Mouse (Mus musculus) kidney, adult 11 months (tissue): ENCODE results near the gene Ankrd42.

ENCODE experiments used
- DNase-seq: peaks from one replicate; pipeline ENCODE4 v3.0.0; 2022

Gene Ankrd42

GRCm38 (mm10) chr7:92637021-92637625 lies at the start of gene Ankrd42:
Gene Ankrd42, minus strand, starts transcription at chr7:92637142.
- DNase-seq: peak; percentile 90

- no peak for DNase-seq
Measured at GRCm38 (mm10) chr7:92677346-92677745, 40.4 kb upstream of the Ankrd42 start.

GRCm38 (mm10) chr7:92675131-92675530 lies 38.2 kb upstream of the Ankrd42 start:
- no peak for DNase-seq

- peak; percentile 99 for DNase-seq
Measured at GRCm38 (mm10) chr7:92669507-92670471, 32.8 kb upstream of the Ankrd42 start, which contains the start of gene Pcf11. Gene Pcf11, minus strand, starts transcription at chr7:92669934.

GRCm38 (mm10) chr7:92668791-92669506 lies 32.0 kb upstream of the Ankrd42 start:
- peak; percentile 55 for DNase-seq

- DNase-seq: no peak
Measured at GRCm38 (mm10) chr7:92666274-92666820, 29.4 kb upstream of the Ankrd42 start.

GRCm38 (mm10) chr7:92658050-92658449 lies 21.1 kb upstream of the Ankrd42 start:
- DNase-seq: no peak

GRCm38 (mm10) chr7:92656386-92656785 lies 19.4 kb upstream of the Ankrd42 start:
- no peak for DNase-seq

DNA sequence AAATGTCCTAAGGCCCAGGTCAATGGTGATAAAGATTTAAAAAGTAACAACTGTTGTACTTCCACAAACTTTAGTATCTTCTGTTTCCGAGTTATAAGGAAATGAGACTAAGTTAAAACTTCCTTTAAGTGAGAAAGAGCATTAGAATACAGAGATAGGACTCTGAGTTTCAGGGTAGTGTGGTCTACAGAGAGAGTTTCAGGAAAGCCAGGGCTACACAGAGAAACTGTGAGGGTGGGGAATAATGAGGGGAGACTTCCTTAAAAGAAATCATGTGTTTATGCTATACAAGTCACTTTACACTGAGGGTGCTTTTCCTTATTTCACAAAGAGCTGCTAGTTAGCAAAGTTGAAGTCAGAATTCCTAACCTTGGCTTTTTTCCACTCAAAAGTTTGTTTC lies 16.4 kb upstream of the Ankrd42 start:
- DNase-seq: no peak

DNA sequence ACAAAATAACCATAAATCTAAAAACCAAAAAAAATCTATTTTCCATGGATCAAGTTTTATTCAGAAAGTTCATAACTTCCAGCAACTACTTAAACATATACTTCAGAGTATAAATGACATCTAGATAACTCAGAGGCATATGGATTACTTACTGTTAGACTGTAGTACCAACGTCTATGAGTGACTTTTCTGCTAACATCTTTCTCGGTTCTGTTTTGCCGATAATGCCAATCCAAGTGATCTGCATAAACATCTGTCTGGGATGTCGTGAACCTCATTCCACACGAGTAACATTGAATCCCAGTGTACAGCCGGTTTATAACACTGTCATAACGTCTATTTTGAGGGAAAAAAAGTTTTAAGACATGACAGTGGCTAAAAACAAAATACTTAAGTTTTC lies 10.8 kb upstream of the Ankrd42 start:
- DNase-seq: no peak

- DNase-seq: no peak
Measured at GRCm38 (mm10) chr7:92642358-92642757, 5.4 kb upstream of the Ankrd42 start.

- DNase-seq: no peak
Measured at GRCm38 (mm10) chr7:92638050-92638449, 1.1 kb upstream of the Ankrd42 start.

- no peak for DNase-seq
Measured at GRCm38 (mm10) chr7:92636295-92637011, 489 bp downstream of the Ankrd42 start.

DNA sequence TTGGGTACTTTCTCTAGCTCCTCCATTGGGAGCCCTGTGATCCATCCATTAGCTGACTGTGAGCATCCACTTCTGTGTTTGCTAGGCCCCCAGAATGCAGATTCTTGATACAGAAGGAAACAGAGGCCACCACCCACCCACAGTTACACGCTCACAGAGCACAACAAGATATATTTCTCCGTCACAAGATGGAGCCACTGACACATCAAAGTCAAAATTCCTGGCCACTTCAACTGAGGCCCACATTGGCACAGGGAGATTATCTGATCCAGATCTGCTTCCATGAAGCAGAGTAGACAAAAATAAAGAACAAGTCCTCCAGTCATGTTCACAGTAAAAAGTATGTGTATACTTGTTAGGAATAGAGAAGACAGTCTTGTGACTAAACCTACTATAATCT lies 6.8 kb downstream of the Ankrd42 start:
- DNase-seq: no peak

DNA sequence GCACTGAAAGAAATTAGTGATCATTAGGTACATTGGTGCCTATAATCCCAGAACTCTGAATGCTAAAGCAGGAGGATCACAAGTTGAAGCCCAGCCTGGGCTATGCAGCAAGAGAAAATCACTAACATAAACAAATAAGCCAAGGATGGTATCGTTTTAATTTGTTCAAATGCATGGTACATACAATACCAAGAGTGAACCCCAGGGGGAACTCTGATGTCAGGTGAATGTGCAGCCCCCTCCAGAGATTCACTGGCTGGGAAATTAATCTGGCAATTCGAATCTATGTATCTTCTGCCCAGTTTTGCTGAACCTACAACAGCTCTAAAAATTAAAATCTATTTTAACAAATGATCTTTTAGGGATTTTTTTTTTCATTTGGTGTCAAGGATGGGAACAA lies 12.5 kb downstream of the Ankrd42 start:
- no peak for DNase-seq

DNA sequence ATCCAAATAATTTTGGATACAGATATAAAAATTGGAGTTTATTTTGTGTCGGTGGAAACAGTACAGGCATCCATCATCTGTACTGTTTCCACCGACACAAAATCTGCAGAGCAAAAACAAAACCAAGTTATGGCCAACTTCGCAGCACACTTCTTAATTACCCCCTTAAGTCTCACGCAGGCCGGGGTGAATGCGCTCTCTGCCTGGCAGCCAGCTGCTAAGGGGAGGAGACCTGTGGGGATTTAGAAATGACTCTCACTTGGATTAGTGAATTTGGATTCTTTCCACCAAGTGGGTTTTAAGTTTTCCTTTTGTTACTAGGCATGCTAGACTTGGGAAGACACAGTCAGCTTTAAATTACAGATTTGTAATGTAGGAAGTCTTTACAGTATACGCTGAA lies 26.1 kb downstream of the Ankrd42 start:
- no peak for DNase-seq

- DNase-seq: no peak
Measured at GRCm38 (mm10) chr7:92604961-92605360, 32.0 kb downstream of the Ankrd42 start.

DNA sequence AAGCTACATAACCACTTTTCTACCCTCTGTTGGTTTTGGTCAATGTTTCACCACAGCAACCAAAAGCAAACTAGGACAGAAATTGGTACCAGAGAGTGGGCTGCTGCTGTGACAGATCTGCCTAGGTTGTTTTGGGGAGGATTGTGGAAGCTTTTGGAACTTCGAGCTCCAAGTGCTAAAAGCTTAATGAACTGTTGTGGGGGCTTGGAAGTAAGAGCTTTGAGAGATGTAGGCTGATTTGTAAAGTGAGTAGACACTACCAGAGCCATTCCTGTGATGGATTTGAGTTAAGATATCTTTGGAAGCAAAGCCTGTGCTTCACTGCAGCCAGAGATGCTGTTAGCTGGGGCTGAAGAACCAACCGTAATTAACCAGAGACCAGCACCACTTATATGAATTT lies 46.1 kb downstream of the Ankrd42 start:
- DNase-seq: no peak

GRCm38 (mm10) chr7:92589986-92590385 lies 47.0 kb downstream of the Ankrd42 start:
- DNase-seq: no peak

GRCm38 (mm10) chr7:92583567-92583966 lies 53.4 kb downstream of the Ankrd42 start:
- no peak for DNase-seq

DNA sequence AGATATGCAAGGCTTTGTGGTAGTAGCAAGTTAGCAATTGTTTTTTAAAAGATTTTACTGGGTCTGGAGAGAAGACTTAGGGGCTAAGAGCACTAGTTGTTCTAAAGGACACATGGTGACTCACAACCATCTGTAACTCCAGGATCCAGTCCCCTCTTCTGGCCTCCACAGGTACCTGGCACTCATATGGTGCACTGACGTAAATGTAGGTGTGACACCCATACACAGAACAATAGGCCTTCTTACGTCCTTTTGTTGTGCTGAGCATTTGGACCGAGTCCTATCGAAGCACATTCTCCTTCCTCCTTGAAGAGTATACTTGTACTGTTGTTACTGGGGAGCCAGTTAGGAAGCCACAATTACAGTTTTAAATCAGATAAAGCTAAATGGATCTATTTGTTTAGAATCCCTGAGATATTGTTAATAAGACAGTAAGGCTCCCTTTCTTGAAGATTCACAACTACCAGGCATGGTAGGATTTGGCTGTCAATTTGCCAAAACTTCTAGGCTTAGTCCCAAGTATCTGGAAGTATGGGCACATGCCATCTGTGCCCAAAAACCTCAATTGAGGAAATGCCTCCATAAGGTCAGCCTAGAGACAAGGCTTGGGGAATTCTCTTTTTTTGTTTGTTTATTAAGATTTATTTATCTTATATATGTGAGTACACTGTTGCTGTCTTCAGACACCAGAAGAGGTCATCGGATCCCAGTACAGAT lies 56.3 kb downstream of the Ankrd42 start:
- no peak for DNase-seq

GRCm38 (mm10) chr7:92566775-92567174 lies 70.2 kb downstream of the Ankrd42 start:
- DNase-seq: no peak
